Mouse (Mus musculus): ENCODE data around the gene Lmx1b. TPM values are rescaled to one million over a fixed set of nuclear protein-coding genes. Genes with fewer than 3 reads are reported as not detected.

The Lmx1b gene
- polyA plus RNA-seq, 1 experiment from 2014 or later, result 6.3 TPM

- 30% methylated on average over 13 of the region's 13 CpGs for WGBS
- peak; percentile 49; the same call in 1 of the 2 replicates for ATAC-seq (ENCODE audit: low FRiP score)
Observed at GRCm38 (mm10) chr2:33665363-33666058, 25.2 kb upstream of the Lmx1b start.

GRCm38 (mm10) chr2:33664661-33665060 is 24.4 kb upstream of the Lmx1b start:
- 0 out of 2 replicates have a peak, but pooled peaks cover 11% of the 10 kb centered on the region for H3K27me3 ChIP-seq
- H3K36me3 ChIP-seq, result no peaks in the 10 kb centered on the region
- no peak overlapping the region for H3K4me3 ChIP-seq
- no peak overlapping the region for H3K9ac ChIP-seq
- peaks cover 21% of the 10 kb centered on the region for H3K4me1 ChIP-seq (replicated peaks)
- no peak overlapping the region for H3K27ac ChIP-seq
- no peak for ATAC-seq (ENCODE audit: low FRiP score)
- H3K9me3 ChIP-seq, result no peaks in the 10 kb centered on the region
- WGBS, result 86% methylated on average over 4 of the region's 4 CpGs
- no peak overlapping the region for H3K4me2 ChIP-seq

More at GRCm38 (mm10) chr2:33665363-33666058, 25.2 kb upstream of the Lmx1b start:
- Histone ChIP-seq H3K36me3 (no peaks in the 10 kb centered on the region), H3K4me3 (no peak overlapping the region), H3K4me2 (no peak overlapping the region), H3K9ac (no peak overlapping the region), H3K9me3 (no peaks in the 10 kb centered on the region), H3K27ac (no peak overlapping the region), H3K4me1 (replicated peaks) (peaks cover 21% of the 10 kb centered on the region), H3K27me3 (0 out of 2 replicates have a peak, but pooled peaks cover 11% of the 10 kb centered on the region)

- no peaks in the 10 kb centered on the region for H3K27me3 ChIP-seq
- 3% methylated on average over 7 of the region's 7 CpGs for WGBS
- no peak overlapping the region for H3K27ac ChIP-seq
- no peaks in the 10 kb centered on the region; the same call in 1 of the 2 replicates for H3K4me1 ChIP-seq (replicated peaks)
- H3K4me3 ChIP-seq, result no peak overlapping the region; the same call in 1 of the 2 replicates
- peak overlapping the region; percentile 18 for H3K4me2 ChIP-seq
- H3K36me3 ChIP-seq, result no peaks in the 10 kb centered on the region
- H3K9me3 ChIP-seq, result no peaks in the 10 kb centered on the region
- no peak for ATAC-seq (ENCODE audit: low FRiP score)
- no peak overlapping the region for H3K9ac ChIP-seq
Observed at GRCm38 (mm10) chr2:33659288-33659629, 18.9 kb upstream of the Lmx1b start.

- H3K9me3 ChIP-seq, result no peaks in the 10 kb centered on the region
- H3K27ac ChIP-seq, result no peak overlapping the region
- peak overlapping the region; percentile 18 for H3K4me2 ChIP-seq
- no peaks in the 10 kb centered on the region; the same call in 1 of the 2 replicates for H3K4me1 ChIP-seq (replicated peaks)
- no peak overlapping the region for H3K9ac ChIP-seq
- no peak for ATAC-seq (ENCODE audit: low FRiP score)
- no peaks in the 10 kb centered on the region for H3K27me3 ChIP-seq
- WGBS, result 52% methylated on average over 12 of the region's 12 CpGs
- H3K4me3 ChIP-seq, result no peak overlapping the region; the same call in 1 of the 2 replicates
- no peaks in the 10 kb centered on the region for H3K36me3 ChIP-seq
Observed at GRCm38 (mm10) chr2:33658602-33659287, 18.4 kb upstream of the Lmx1b start.

- no peak overlapping the region for H3K4me2 ChIP-seq
- WGBS, result 83% methylated on average over 22 of the region's 22 CpGs
- peaks cover 32% of the 10 kb centered on the region for H3K27me3 ChIP-seq
- no peaks in the 10 kb centered on the region for H3K36me3 ChIP-seq
- no peak overlapping the region for H3K9ac ChIP-seq
- 0 out of 2 replicates have a peak, but pooled peaks cover 1% of the 10 kb centered on the region for H3K4me1 ChIP-seq (replicated peaks)
- H3K4me3 ChIP-seq, result no peak overlapping the region
- no peaks in the 10 kb centered on the region for H3K9me3 ChIP-seq
- no peak for ATAC-seq (ENCODE audit: low FRiP score)
- H3K27ac ChIP-seq, result no peak overlapping the region
Observed at GRCm38 (mm10) chr2:33652517-33653198, 12.3 kb upstream of the Lmx1b start.

- Histone ChIP-seq H3K27me3 (peaks cover 65% of the 10 kb centered on the region), H3K27ac (no peak overlapping the region), H3K4me1 (replicated peaks) (peaks cover 10% of the 10 kb centered on the region; the same call in 1 of the 2 replicates), H3K4me3 (no peak overlapping the region), H3K36me3 (no peaks in the 10 kb centered on the region), H3K9ac (no peak overlapping the region), H3K4me2 (no peak overlapping the region), H3K9me3 (no peaks in the 10 kb centered on the region)
- no peak for ATAC-seq (ENCODE audit: low FRiP score)
- 54% methylated on average over 3 of the region's 3 CpGs for WGBS
Observed at GRCm38 (mm10) chr2:33649371-33649770, 9.1 kb upstream of the Lmx1b start.

GRCm38 (mm10) chr2:33648894-33649293 is 8.6 kb upstream of the Lmx1b start:
- no peak overlapping the region for H3K27ac ChIP-seq
- peaks cover 10% of the 10 kb centered on the region; the same call in 1 of the 2 replicates for H3K4me1 ChIP-seq (replicated peaks)
- no peaks in the 10 kb centered on the region for H3K9me3 ChIP-seq
- H3K9ac ChIP-seq, result no peak overlapping the region
- ATAC-seq (ENCODE audit: low FRiP score), result no peak
- no peak overlapping the region for H3K4me2 ChIP-seq
- 35% methylated on average over 4 of the region's 4 CpGs for WGBS
- H3K36me3 ChIP-seq, result no peaks in the 10 kb centered on the region
- no peak overlapping the region for H3K4me3 ChIP-seq
- peaks cover 70% of the 10 kb centered on the region for H3K27me3 ChIP-seq

- Histone ChIP-seq H3K27ac (no peak overlapping the region), H3K4me1 (replicated peaks) (peaks cover 24% of the 10 kb centered on the region; the same call in 1 of the 2 replicates), H3K4me2 (peak overlapping the region; percentile 55), H3K9me3 (no peaks in the 10 kb centered on the region), H3K36me3 (no peaks in the 10 kb centered on the region), H3K4me3 (peak overlapping the region; percentile 48), H3K27me3 (peaks cover 93% of the 10 kb centered on the region), H3K9ac (no peak overlapping the region; the same call in 1 of the 2 replicates)
- WGBS, result 5% methylated on average over 3 of the region's 3 CpGs
- ATAC-seq (ENCODE audit: low FRiP score), result no peak
Observed at GRCm38 (mm10) chr2:33646283-33646550, 5.9 kb upstream of the Lmx1b start.

- no peak for ATAC-seq (ENCODE audit: low FRiP score)
- peak overlapping the region; percentile 55 for H3K4me2 ChIP-seq
- no peaks in the 10 kb centered on the region for H3K9me3 ChIP-seq
- peak overlapping the region; percentile 86 for H3K9ac ChIP-seq
- no peaks in the 10 kb centered on the region for H3K36me3 ChIP-seq
- H3K4me1 ChIP-seq (replicated peaks), result peaks cover 24% of the 10 kb centered on the region
- peak overlapping the region; percentile 48 for H3K4me3 ChIP-seq
- 4% methylated on average over 15 of the region's 15 CpGs for WGBS
- no peak overlapping the region for H3K27ac ChIP-seq
- peaks cover 98% of the 10 kb centered on the region for H3K27me3 ChIP-seq
Observed at GRCm38 (mm10) chr2:33645538-33646282, 5.4 kb upstream of the Lmx1b start.

- peak overlapping the region; percentile 86 for H3K9ac ChIP-seq
- WGBS, result 10% methylated on average over 50 of the region's 50 CpGs
- peak overlapping the region; percentile 48 for H3K4me3 ChIP-seq
- H3K4me1 ChIP-seq (replicated peaks), result peaks cover 31% of the 10 kb centered on the region
- no peak for ATAC-seq (ENCODE audit: low FRiP score)
- H3K36me3 ChIP-seq, result no peaks in the 10 kb centered on the region
- H3K4me2 ChIP-seq, result peak overlapping the region; percentile 55
- H3K27ac ChIP-seq, result peak overlapping the region; percentile 71
- H3K27me3 ChIP-seq, result peaks cover 100% of the 10 kb centered on the region
- H3K9me3 ChIP-seq, result no peaks in the 10 kb centered on the region
Observed at GRCm38 (mm10) chr2:33643721-33644713, 3.7 kb upstream of the Lmx1b start.
